ENCODE assay signal across 27 mouse cellular contexts in the genomic region with DNA sequence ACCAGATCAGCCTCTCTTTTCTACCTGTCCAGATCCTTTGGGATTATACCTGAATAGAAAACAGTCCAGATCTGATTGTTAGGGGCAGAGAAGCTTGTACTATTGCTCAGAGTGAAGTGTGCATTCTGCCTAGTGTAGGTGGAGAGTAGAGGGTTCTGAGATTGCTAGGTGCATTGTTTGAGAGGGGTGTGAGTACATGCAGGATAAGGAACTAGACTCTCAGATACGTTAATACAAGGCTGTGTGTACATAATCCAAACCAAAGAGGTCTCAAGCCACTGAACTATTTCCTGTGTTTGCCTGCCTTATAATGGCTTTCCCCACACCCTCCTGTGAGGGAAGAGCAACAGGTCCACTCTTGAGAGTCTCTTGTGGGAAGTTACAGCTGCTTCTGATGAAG. TPM values are rescaled to one million over a fixed set of nuclear protein-coding genes. Genes with fewer than 3 reads are reported as not detected.
A peak's percentile ranks its signal among the peaks of the same experiment; 100 is the strongest.
DNase-seq lines count a peak whose midpoint lies in the region; ATAC-seq and TF ChIP-seq lines count a peak whose summit lies in the region.
"Had no signal": no experiment of that assay in that cellular context is flagged by ENCODE, and none has a peak within 500 bp of the region (broad histone marks: within the 10 kb centered on the region; RNA-seq: fewer than 3 reads in every experiment).

No protein-coding gene starts in this region.

- H3K4me1 ChIP-seq in lung, postnatal 0 days (ENCODE audit: insufficient read depth, low read depth, low read length): no peaks in the 10 kb centered on the region
- no peaks in the 10 kb centered on the region for H3K4me1 ChIP-seq in stomach, embryonic 15.5 days
- no peaks in the 10 kb centered on the region for H3K4me1 ChIP-seq in stomach, postnatal 0 days (replicated peaks; ENCODE audit: control insufficient read depth, insufficient read depth)
- H3K4me1 ChIP-seq: embryonic facial prominence, embryonic 10.5 days; embryonic facial prominence, embryonic 12.5 days; forebrain, embryonic 13.5 days; forebrain, embryonic 15.5 days had no signal

- H3K9ac ChIP-seq in lung, postnatal 0 days (replicated peaks; ENCODE audit: low read depth): no peak overlapping the region
- H3K9ac ChIP-seq in stomach, embryonic 15.5 days: no peak overlapping the region
- no peak overlapping the region for H3K9ac ChIP-seq in stomach, postnatal 0 days (ENCODE audit: low read length)
- H3K9ac ChIP-seq: embryonic facial prominence, embryonic 12.5 days; forebrain, embryonic 13.5 days; forebrain, embryonic 15.5 days; forebrain, postnatal 0 days had no signal

- no peak overlapping the region for H3K27ac ChIP-seq in lung, postnatal 0 days (ENCODE audit: low read length)
- H3K27ac ChIP-seq in stomach, embryonic 15.5 days: no peak overlapping the region
- no peak overlapping the region for H3K27ac ChIP-seq in stomach, postnatal 0 days (replicated peaks)
- H3K27ac ChIP-seq: embryonic facial prominence, embryonic 10.5 days; embryonic facial prominence, embryonic 12.5 days; forebrain, embryonic 13.5 days; forebrain, embryonic 15.5 days had no signal

- TF ChIP-seq EP300 in lung, postnatal 0 days (IDR thresholded peaks at IDR 0.05): 0 out of 2 replicates have a peak, but pooled peaks have one; percentile 9
- no peak for TF ChIP-seq EP300 in stomach, postnatal 0 days (optimal IDR thresholded peaks at IDR 0.05)

- TF ChIP-seq CTCF in lung, postnatal 0 days (IDR thresholded peaks at IDR 0.05): no peak
- TF ChIP-seq CTCF in stomach, postnatal 0 days (IDR thresholded peaks at IDR 0.05; ENCODE audit: low read depth): no peak

- H3K9me3 ChIP-seq in lung, postnatal 0 days (ENCODE audit: low read length): no peaks in the 10 kb centered on the region
- no peaks in the 10 kb centered on the region for H3K9me3 ChIP-seq in stomach, embryonic 15.5 days
- H3K9me3 ChIP-seq in stomach, postnatal 0 days (ENCODE audit: control insufficient read depth, low read length): no peaks in the 10 kb centered on the region
- H3K9me3 ChIP-seq: embryonic facial prominence, embryonic 10.5 days; embryonic facial prominence, embryonic 12.5 days; forebrain, embryonic 13.5 days; forebrain, embryonic 15.5 days; G1E had no signal

- H3K4me2 ChIP-seq in lung, postnatal 0 days (replicated peaks; ENCODE audit: low read depth, low read length): no peak overlapping the region
- no peak overlapping the region for H3K4me2 ChIP-seq in stomach, embryonic 15.5 days
- H3K4me2 ChIP-seq in stomach, postnatal 0 days (replicated peaks; ENCODE audit: low read depth): no peak overlapping the region
- H3K4me2 ChIP-seq: embryonic facial prominence, embryonic 12.5 days; forebrain, embryonic 13.5 days; forebrain, embryonic 15.5 days had no signal

- ATAC-seq in lung, postnatal 0 days: peak; percentile 77
- peak; percentile 56; the same call in 1 of the 2 replicates for ATAC-seq in stomach, embryonic 15.5 days (ENCODE audit: insufficient read depth, low FRiP score, low read depth)
- ATAC-seq in stomach, postnatal 0 days (ENCODE audit: low FRiP score, low TSS enrichment): 0 out of 2 replicates have a peak, but pooled peaks have one; percentile 54
- ATAC-seq: CD4-positive, CD25-positive, alpha-beta regulatory T cell, adult 4 months; forebrain, embryonic 13.5 days; forebrain, embryonic 15.5 days; forebrain, postnatal 0 days; Patski had no signal

- no peaks in the 10 kb centered on the region for H3K36me3 ChIP-seq in lung, postnatal 0 days (ENCODE audit: insufficient read depth, low read length)
- no peaks in the 10 kb centered on the region for H3K36me3 ChIP-seq in stomach, embryonic 15.5 days
- no peaks in the 10 kb centered on the region for H3K36me3 ChIP-seq in stomach, postnatal 0 days (ENCODE audit: control insufficient read depth, insufficient read depth, low read length)
- H3K36me3 ChIP-seq: embryonic facial prominence, embryonic 12.5 days had no signal

- H3K4me3 ChIP-seq in lung, postnatal 0 days (ENCODE audit: low read depth, low read length): no peak overlapping the region
- no peak overlapping the region for H3K4me3 ChIP-seq in stomach, embryonic 15.5 days (replicated peaks)
- no peak overlapping the region for H3K4me3 ChIP-seq in stomach, postnatal 0 days (ENCODE audit: low read depth, low read length)
- H3K4me3 ChIP-seq: embryonic facial prominence, embryonic 10.5 days; embryonic facial prominence, embryonic 12.5 days; forebrain, embryonic 13.5 days; forebrain, embryonic 15.5 days had no signal

- peak; percentile 59 for DNase-seq in lung, postnatal 0 days (ENCODE audit: low spot score)
- DNase-seq in lung, postnatal 4 days: no peak
- DNase-seq in lung, postnatal 36 days: peak; percentile 9
- DNase-seq in lung, postnatal 10 days: no peak
- DNase-seq in stomach, postnatal 0 days (ENCODE audit: low spot score): peak; percentile 17
- DNase-seq in kidney, adult 18-20 months: no peak
- no peak for DNase-seq in retina, embryonic 14.5 days (ENCODE audit: low spot score)
- DNase-seq: adrenal gland, adult 2 months; adrenal gland, postnatal 10 days; adrenal gland, postnatal 25 days; B cell, adult 2 months; cerebellum, adult 11 months; cerebellum, adult 18-20 months; cerebellum, adult 8-10 months; cerebellum, adult 9-11 months; cerebellum, postnatal 14 days; cerebellum, postnatal 36 days; forebrain, postnatal 0 days had no signal

- no peaks in the 10 kb centered on the region for H3K27me3 ChIP-seq in lung, postnatal 0 days (replicated peaks; ENCODE audit: insufficient read depth, low read length)
- H3K27me3 ChIP-seq in stomach, embryonic 15.5 days (replicated peaks): no peaks in the 10 kb centered on the region
- no peaks in the 10 kb centered on the region for H3K27me3 ChIP-seq in stomach, postnatal 0 days (ENCODE audit: control insufficient read depth, insufficient read depth, low read length)
- H3K27me3 ChIP-seq: CH12.LX; embryonic facial prominence, embryonic 12.5 days; forebrain, embryonic 13.5 days; forebrain, embryonic 15.5 days; Patski had no signal

- WGBS in lung, postnatal 0 days: 3% methylated on average over 1 of the region's 1 CpGs
- WGBS in stomach, embryonic 15.5 days: 29% methylated on average over 1 of the region's 1 CpGs
- 13% methylated on average over 1 of the region's 1 CpGs for WGBS in stomach, postnatal 0 days

RNA-seq across cellular contexts. Expression of a gene that starts 12.0 kb away (rescaled TPM):
- polyA plus RNA-seq in lung, postnatal 0 days (2015; fragmentation: Nextera tagmentation; extraction: Ambion mirVana): 1.2 and 1.5 TPM in 2 replicates
- polyA plus RNA-seq in stomach, embryonic 15.5 days (2015; fragmentation: Nextera tagmentation; extraction: Ambion mirVana): 4.0 and 5.2 TPM in 2 replicates
- 0.98 and 1.2 TPM in 2 replicates for polyA plus RNA-seq in stomach, postnatal 0 days (2015; fragmentation: Nextera tagmentation; extraction: Ambion mirVana)

Comparison
In these comparisons a context has a peak if more than half of its experiments do, and no peak if none do; other contexts are left out.
1. DNase-seq: peak in lung, postnatal 0 days (single experiment), lung, postnatal 36 days (single experiment) and stomach, postnatal 0 days (single experiment); none in lung, postnatal 4 days (0 of 2), lung, postnatal 10 days (single experiment), kidney, adult 18-20 months (single experiment) and retina, embryonic 14.5 days (single experiment).
2. Peak in every context shown above with its lines, with median percentiles within 50 percentile points of each other: ATAC-seq.